Mouse (Mus musculus) ES-E14 (cell line): Measurements from ENCODE around the gene Il17a. TPM values are rescaled to one million over a fixed set of nuclear protein-coding genes. Genes with fewer than 3 reads are reported as not detected.

Source experiments
- DNase-seq: peaks from one replicate; pipeline ENCODE4 v3.0.0-alpha.2; 2013; ENCODE audit warnings: low read depth, low spot score
- H3K27ac ChIP-seq: 2 replicates; pipeline ENCODE4 v1.5.1; 2012; ENCODE audit warnings: low read depth, mild to moderate bottlenecking, low read length, moderate library complexity, mixed read lengths; ENCODE audit not compliant: poor library complexity, insufficient read depth, severe bottlenecking
- H3K36me3 ChIP-seq: 2 replicates; pipeline ENCODE4 v1.6.1; 2012; ENCODE audit warnings: mild to moderate bottlenecking, low read length, moderate library complexity, mixed read lengths; ENCODE audit not compliant: control insufficient read depth, poor library complexity, insufficient read depth, severe bottlenecking
- H3K4me1 ChIP-seq, 2 experiments: fragments of 150-350 bp in 1 of 2; sonication (generic) in 1 of 2; 2 replicates each; pipeline ENCODE4 v1.6.1; 2012; ENCODE audit warnings: low read length in 2 of 2, mild to moderate bottlenecking in 1 of 2, mixed read lengths in 1 of 2; ENCODE audit not compliant: control insufficient read depth in 2 of 2, insufficient read depth in 2 of 2, poor library complexity in 1 of 2
- H3K4me3 ChIP-seq, 2 experiments: fragments of 150-350 bp in 1 of 2; sonication (generic) in 1 of 2; 2 replicates each; pipeline ENCODE4 v1.5.1; 2012; ENCODE audit warnings: low read length in 2 of 2, low read depth in 1 of 2, mild to moderate bottlenecking in 1 of 2, mixed read lengths in 1 of 2; ENCODE audit not compliant: insufficient read depth in 1 of 2, poor library complexity in 1 of 2, severe bottlenecking in 1 of 2
- H3K9ac ChIP-seq: 2 replicates; pipeline ENCODE4 v1.6.1; 2012; ENCODE audit warnings: low read depth, mild to moderate bottlenecking, low read length, mixed read lengths; ENCODE audit not compliant: poor library complexity, insufficient read depth, severe bottlenecking
- H3K9me3 ChIP-seq: fragments of 150-350 bp; sonication (generic); 2 replicates; pipeline ENCODE4 v1.6.1; 2012; ENCODE audit warnings: low read depth, mild to moderate bottlenecking, low read length; ENCODE audit not compliant: control insufficient read depth, insufficient read depth
- CHD2 ChIP-seq: IDR thresholded peaks from 2 replicates; pipeline ENCODE4 v1.6.1; 2014; ENCODE audit warnings: mild to moderate bottlenecking, low read depth, low read length, inconsistent platforms
- HCFC1 ChIP-seq: IDR thresholded peaks from 2 replicates; pipeline ENCODE4 v1.6.1; 2012; ENCODE audit warnings: low read length, inconsistent platforms, borderline replicate concordance; ENCODE audit not compliant: insufficient read depth
- MAFK ChIP-seq: IDR thresholded peaks from 2 replicates; pipeline ENCODE4 v1.6.1; 2014; ENCODE audit warnings: mild to moderate bottlenecking, low read depth, low read length, inconsistent platforms; ENCODE audit not compliant: insufficient read depth
- ZC3H11A ChIP-seq: IDR thresholded peaks from 2 replicates; pipeline ENCODE4 v1.6.1; 2012; ENCODE audit warnings: low read depth, mild to moderate bottlenecking, inconsistent platforms, low read length, borderline replicate concordance
- ZNF384 ChIP-seq: IDR thresholded peaks from 2 replicates; pipeline ENCODE4 v1.6.1; 2012; ENCODE audit warnings: low read depth, low read length, inconsistent platforms
- in situ Hi-C, 2 experiments: fragments of 600-800 bp; cut with MboI; formaldehyde crosslinking; loops; one replicate each; pipeline ENCODE4 v1.15.1; 2025; ENCODE audit warnings: low sequenced_read_pairs in 2 of 2, inconsistent platforms in 1 of 2; ENCODE audit not compliant: unreplicated experiment in 2 of 2
- total RNA-seq: library from RNA; depleted of rRNA; stranded (reverse); fragments of 300-350 nt; gene quantifications from 2 replicates; pipeline ENCODE4 v1.2.3, GENCODE M21; 2012; rRNA removed

Il17a gene
- total RNA-seq: not detected in 2 replicates

DNA sequence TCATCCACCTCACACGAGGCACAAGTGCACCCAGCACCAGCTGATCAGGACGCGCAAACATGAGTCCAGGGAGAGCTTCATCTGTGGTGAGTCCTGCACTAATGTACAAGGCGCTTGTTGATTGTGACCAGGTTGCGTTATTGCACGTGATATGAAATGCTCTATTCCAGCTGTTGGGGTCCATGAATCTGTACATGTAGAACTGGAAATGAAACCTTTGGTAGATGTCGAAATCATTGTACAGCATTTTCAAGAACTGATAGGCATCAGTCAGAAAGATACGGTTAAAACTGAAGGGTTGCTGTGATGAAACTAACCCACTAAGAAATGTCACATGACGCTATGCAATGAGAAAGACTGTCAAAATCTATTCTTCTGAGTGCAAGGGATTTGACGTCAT lies at the start of gene Il17a:
TSS of gene Il17a (plus strand) at position 3 of the 400 bp plus-strand sequence.
- Histone ChIP-seq H3K9ac (no peak within 1 kb of the TSS), H3K4me3 (no peak within 1 kb of the TSS), H3K27ac (no peak within 1 kb of the TSS), H3K4me1 (no peaks in the 10 kb centered on the region), H3K36me3 (no peaks in the 10 kb centered on the region), H3K9me3 (no peaks in the 10 kb centered on the region)
- in situ Hi-C loops: no loop called here
- no peak for DNase-seq
- TF ChIP-seq CHD2 (no peak), ZNF384 (no peak), HCFC1 (no peak), ZC3H11A (no peak), MAFK (no peak)

DNA sequence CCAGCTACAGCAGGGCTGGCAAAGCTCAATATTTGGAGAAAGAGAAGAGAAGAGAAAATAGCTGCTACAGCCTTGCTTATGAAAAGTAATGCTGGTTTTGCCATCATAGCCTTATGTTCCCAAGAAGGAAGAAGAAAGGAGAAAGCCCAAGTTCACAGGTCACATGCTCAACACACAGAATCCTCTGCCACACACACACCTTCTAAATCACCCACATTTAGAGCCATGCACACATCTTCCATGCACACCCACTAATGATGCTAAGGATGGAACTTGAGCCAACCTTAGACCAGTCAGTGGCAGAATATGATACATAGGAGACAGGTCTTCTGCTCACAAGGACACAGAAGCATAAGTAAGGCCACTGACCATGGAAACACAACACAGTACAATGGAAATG lies 47.9 kb upstream of the Il17a start:
- no peak overlapping the region for H3K4me3 ChIP-seq
- H3K36me3 ChIP-seq: no peaks in the 10 kb centered on the region
- no peak overlapping the region for H3K9ac ChIP-seq
- DNase-seq: no peak
- no peaks in the 10 kb centered on the region for H3K9me3 ChIP-seq
- in situ Hi-C loops: no loop called here
- H3K4me1 ChIP-seq: no peaks in the 10 kb centered on the region
- H3K27ac ChIP-seq: no peak overlapping the region
- no peak for TF ChIP-seq CHD2
- TF ChIP-seq ZNF384: no peak
- TF ChIP-seq MAFK: no peak
- no peak for TF ChIP-seq ZC3H11A
- TF ChIP-seq HCFC1: no peak

GRCm38 (mm10) chr1:20683386-20683785 lies 47.3 kb upstream of the Il17a start:
- H3K4me3 ChIP-seq: no peak overlapping the region

DNA sequence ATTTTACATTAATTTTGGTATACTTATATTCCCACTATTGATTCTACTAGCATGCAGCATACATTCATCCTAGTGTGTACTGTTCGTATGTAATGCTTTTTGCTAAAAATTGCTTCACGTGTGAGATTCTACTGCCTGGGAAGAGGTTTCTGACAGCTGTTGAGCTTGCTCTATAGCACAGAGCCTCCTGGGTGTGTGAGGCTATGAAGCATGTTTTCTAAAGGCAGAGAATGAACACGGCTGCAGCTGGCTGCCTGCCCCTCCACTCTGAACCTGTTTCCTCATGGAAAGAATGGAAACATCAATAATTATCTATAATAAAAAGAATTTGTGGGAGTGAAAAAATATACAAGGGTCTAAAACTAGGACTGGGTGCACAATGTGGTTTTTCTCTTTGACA lies 46.9 kb upstream of the Il17a start:
- no peak for DNase-seq
- in situ Hi-C loops: no loop called here
- H3K9ac ChIP-seq: no peak overlapping the region
- no peaks in the 10 kb centered on the region for H3K4me1 ChIP-seq
- H3K36me3 ChIP-seq: no peaks in the 10 kb centered on the region
- no peaks in the 10 kb centered on the region for H3K9me3 ChIP-seq
- no peak overlapping the region for H3K27ac ChIP-seq
- no peak overlapping the region for H3K4me3 ChIP-seq
- TF ChIP-seq MAFK: no peak
- no peak for TF ChIP-seq ZC3H11A
- no peak for TF ChIP-seq HCFC1
- TF ChIP-seq ZNF384: no peak
- TF ChIP-seq CHD2: no peak

More at GRCm38 (mm10) chr1:20683386-20683785, 47.3 kb upstream of the Il17a start:
- H3K4me1 ChIP-seq: no peaks in the 10 kb centered on the region
- H3K27ac ChIP-seq: no peak overlapping the region
- H3K36me3 ChIP-seq: no peaks in the 10 kb centered on the region
- DNase-seq: no peak
- TF ChIP-seq ZNF384 (no peak), CHD2 (no peak), MAFK (no peak), ZC3H11A (no peak), HCFC1 (no peak)
- no peaks in the 10 kb centered on the region for H3K9me3 ChIP-seq
- in situ Hi-C loops: no loop called here
- no peak overlapping the region for H3K9ac ChIP-seq

DNA sequence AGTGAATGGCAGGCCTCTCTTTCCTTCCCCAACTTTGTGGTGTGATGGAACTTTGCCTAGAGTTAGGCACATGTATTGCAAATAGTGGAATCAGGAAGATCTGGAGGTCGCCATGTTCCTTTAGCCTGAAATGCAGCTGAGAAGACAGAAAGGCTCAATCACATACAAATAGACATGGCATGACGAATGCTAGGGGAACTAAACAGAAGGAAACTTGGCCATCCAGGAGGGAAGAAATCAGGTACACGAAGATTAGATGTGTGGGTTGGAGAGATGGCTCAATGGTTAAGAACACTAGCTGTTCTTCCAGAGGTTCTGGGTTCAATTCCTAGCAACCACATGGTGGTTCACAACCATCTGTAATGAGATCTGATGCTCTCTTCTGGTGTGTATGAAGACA lies 46.3 kb upstream of the Il17a start:
- Histone ChIP-seq H3K36me3 (no peaks in the 10 kb centered on the region), H3K4me1 (no peaks in the 10 kb centered on the region), H3K4me3 (no peak overlapping the region), H3K27ac (no peak overlapping the region), H3K9ac (no peak overlapping the region), H3K9me3 (no peaks in the 10 kb centered on the region)
- TF ChIP-seq MAFK: no peak
- no peak for TF ChIP-seq ZNF384
- TF ChIP-seq ZC3H11A: no peak
- no peak for TF ChIP-seq CHD2
- no peak for TF ChIP-seq HCFC1
- no peak for DNase-seq
- in situ Hi-C loops: no loop called here
